Mouse (Mus musculus) ES-E14 (cell line): ENCODE measurements at regions not wholly inside any gene's neighbourhood (a gene's known extent, or its start where the extent isn't known, plus 50 kb on each side); places are given as distances from the start of the nearest gene placed in this dataset.

Experiments
- DNase-seq: peaks from one replicate; pipeline ENCODE4 v3.0.0-alpha.2; 2013; ENCODE audit warnings: low read depth, low spot score
- H3K27ac ChIP-seq: 2 replicates; pipeline ENCODE4 v1.5.1; 2012; ENCODE audit warnings: low read depth, mild to moderate bottlenecking, low read length, moderate library complexity, mixed read lengths; ENCODE audit not compliant: poor library complexity, insufficient read depth, severe bottlenecking
- H3K36me3 ChIP-seq: 2 replicates; pipeline ENCODE4 v1.6.1; 2012; ENCODE audit warnings: mild to moderate bottlenecking, low read length, moderate library complexity, mixed read lengths; ENCODE audit not compliant: control insufficient read depth, poor library complexity, insufficient read depth, severe bottlenecking
- H3K4me1 ChIP-seq, 2 experiments: fragments of 150-350 bp in 1 of 2; sonication (generic) in 1 of 2; 2 replicates each; pipeline ENCODE4 v1.6.1; 2012; ENCODE audit warnings: low read length in 2 of 2, mild to moderate bottlenecking in 1 of 2, mixed read lengths in 1 of 2; ENCODE audit not compliant: control insufficient read depth in 2 of 2, insufficient read depth in 2 of 2, poor library complexity in 1 of 2
- H3K4me3 ChIP-seq, 2 experiments: fragments of 150-350 bp in 1 of 2; sonication (generic) in 1 of 2; 2 replicates each; pipeline ENCODE4 v1.5.1; 2012; ENCODE audit warnings: low read length in 2 of 2, low read depth in 1 of 2, mild to moderate bottlenecking in 1 of 2, mixed read lengths in 1 of 2; ENCODE audit not compliant: insufficient read depth in 1 of 2, poor library complexity in 1 of 2, severe bottlenecking in 1 of 2
- H3K9ac ChIP-seq: 2 replicates; pipeline ENCODE4 v1.6.1; 2012; ENCODE audit warnings: low read depth, mild to moderate bottlenecking, low read length, mixed read lengths; ENCODE audit not compliant: poor library complexity, insufficient read depth, severe bottlenecking
- H3K9me3 ChIP-seq: fragments of 150-350 bp; sonication (generic); 2 replicates; pipeline ENCODE4 v1.6.1; 2012; ENCODE audit warnings: low read depth, mild to moderate bottlenecking, low read length; ENCODE audit not compliant: control insufficient read depth, insufficient read depth
- CHD2 ChIP-seq: IDR thresholded peaks from 2 replicates; pipeline ENCODE4 v1.6.1; 2014; ENCODE audit warnings: mild to moderate bottlenecking, low read depth, low read length, inconsistent platforms
- HCFC1 ChIP-seq: IDR thresholded peaks from 2 replicates; pipeline ENCODE4 v1.6.1; 2012; ENCODE audit warnings: low read length, inconsistent platforms, borderline replicate concordance; ENCODE audit not compliant: insufficient read depth
- MAFK ChIP-seq: IDR thresholded peaks from 2 replicates; pipeline ENCODE4 v1.6.1; 2014; ENCODE audit warnings: mild to moderate bottlenecking, low read depth, low read length, inconsistent platforms; ENCODE audit not compliant: insufficient read depth
- ZC3H11A ChIP-seq: IDR thresholded peaks from 2 replicates; pipeline ENCODE4 v1.6.1; 2012; ENCODE audit warnings: low read depth, mild to moderate bottlenecking, inconsistent platforms, low read length, borderline replicate concordance
- ZNF384 ChIP-seq: IDR thresholded peaks from 2 replicates; pipeline ENCODE4 v1.6.1; 2012; ENCODE audit warnings: low read depth, low read length, inconsistent platforms
- in situ Hi-C, 2 experiments: fragments of 600-800 bp; cut with MboI; formaldehyde crosslinking; loops; one replicate each; pipeline ENCODE4 v1.15.1; 2025; ENCODE audit warnings: low sequenced_read_pairs in 2 of 2, inconsistent platforms in 1 of 2; ENCODE audit not compliant: unreplicated experiment in 2 of 2

GRCm38 (mm10) chr6:51280231-51280630 lies 152.2 kb upstream of the Nfe2l3 start:
- H3K9ac ChIP-seq: no peak overlapping the region
- no peak overlapping the region for H3K27ac ChIP-seq
- in situ Hi-C loops: no loop called here
- H3K4me1 ChIP-seq: no peaks in the 10 kb centered on the region
- no peak for TF ChIP-seq ZNF384
- no peak for TF ChIP-seq CHD2
- TF ChIP-seq ZC3H11A: no peak
- TF ChIP-seq HCFC1: no peak
- no peak overlapping the region for H3K4me3 ChIP-seq
- no peak for DNase-seq
- no peaks in the 10 kb centered on the region for H3K36me3 ChIP-seq
- no peaks in the 10 kb centered on the region for H3K9me3 ChIP-seq

- H3K27ac ChIP-seq: no peak overlapping the region
- in situ Hi-C loops: no loop called here
- no peak overlapping the region for H3K9ac ChIP-seq
- no peaks in the 10 kb centered on the region for H3K36me3 ChIP-seq
- H3K4me3 ChIP-seq: no peak overlapping the region
- TF ChIP-seq MAFK (no peak), CHD2 (no peak), ZC3H11A (no peak), ZNF384 (no peak)
- no peaks in the 10 kb centered on the region for H3K9me3 ChIP-seq
- DNase-seq: no peak
- H3K4me1 ChIP-seq: no peaks in the 10 kb centered on the region
These were observed 148.4 kb upstream of the Nfe2l3 start for GRCm38 (mm10) chr6:51283916-51284706.

GRCm38 (mm10) chr6:51284881-51285280 lies 147.6 kb upstream of the Nfe2l3 start:
- Histone ChIP-seq H3K4me1 (no peaks in the 10 kb centered on the region), H3K27ac (no peak overlapping the region), H3K9ac (no peak overlapping the region), H3K4me3 (no peak overlapping the region), H3K36me3 (no peaks in the 10 kb centered on the region), H3K9me3 (no peaks in the 10 kb centered on the region)
- no peak for DNase-seq
- TF ChIP-seq MAFK: no peak
- TF ChIP-seq HCFC1: no peak
- TF ChIP-seq CHD2: no peak
- no peak for TF ChIP-seq ZC3H11A
- TF ChIP-seq ZNF384: no peak
- in situ Hi-C loops: no loop called here

DNA sequence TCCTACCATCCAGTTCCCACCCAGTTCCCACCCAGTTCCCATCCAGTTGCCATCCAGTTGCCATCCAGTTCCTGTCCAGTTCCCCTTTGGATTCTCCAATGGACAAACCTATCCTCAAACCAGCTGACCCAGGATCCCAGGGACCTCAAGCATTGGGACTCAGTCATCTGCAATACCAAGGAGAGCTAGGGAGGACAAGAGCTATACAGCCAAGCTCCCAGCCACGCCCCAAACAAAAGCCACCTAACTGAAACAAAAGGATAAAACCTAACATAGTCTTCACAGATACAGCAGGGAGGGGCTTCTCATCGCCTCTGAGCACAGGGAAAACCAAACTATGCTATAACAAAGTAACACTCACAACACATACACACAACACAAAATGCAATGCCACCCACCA lies 145.6 kb upstream of the Nfe2l3 start:
- Histone ChIP-seq H3K36me3 (no peaks in the 10 kb centered on the region), H3K9ac (no peak overlapping the region), H3K4me3 (no peak overlapping the region), H3K4me1 (no peaks in the 10 kb centered on the region), H3K9me3 (no peaks in the 10 kb centered on the region), H3K27ac (no peak overlapping the region)
- TF ChIP-seq HCFC1 (no peak), ZC3H11A (no peak), MAFK (no peak), CHD2 (no peak), ZNF384 (no peak)
- no peak for DNase-seq
- in situ Hi-C loops: no loop called here

- Histone ChIP-seq H3K27ac (no peak overlapping the region), H3K36me3 (no peaks in the 10 kb centered on the region), H3K9ac (no peak overlapping the region), H3K4me3 (no peak overlapping the region), H3K4me1 (no peaks in the 10 kb centered on the region), H3K9me3 (no peaks in the 10 kb centered on the region)
- TF ChIP-seq ZC3H11A (no peak), CHD2 (no peak), HCFC1 (no peak), ZNF384 (no peak), MAFK (no peak)
- in situ Hi-C loops: no loop called here
- no peak for DNase-seq
These were observed 145.1 kb upstream of the Nfe2l3 start for GRCm38 (mm10) chr6:51287383-51287782.
